Mouse (Mus musculus) ZHBTc4 (cell line): ENCODE results near the gene C730034F03Rik.
A peak's percentile ranks its signal among the peaks of the same experiment; 100 is the strongest.

ENCODE experiments used
- DNase-seq: peaks from one replicate; pipeline ENCODE4 v3.0.0-alpha.2; 2011; ENCODE audit warnings: low read depth, low spot score

Gene C730034F03Rik

DNA sequence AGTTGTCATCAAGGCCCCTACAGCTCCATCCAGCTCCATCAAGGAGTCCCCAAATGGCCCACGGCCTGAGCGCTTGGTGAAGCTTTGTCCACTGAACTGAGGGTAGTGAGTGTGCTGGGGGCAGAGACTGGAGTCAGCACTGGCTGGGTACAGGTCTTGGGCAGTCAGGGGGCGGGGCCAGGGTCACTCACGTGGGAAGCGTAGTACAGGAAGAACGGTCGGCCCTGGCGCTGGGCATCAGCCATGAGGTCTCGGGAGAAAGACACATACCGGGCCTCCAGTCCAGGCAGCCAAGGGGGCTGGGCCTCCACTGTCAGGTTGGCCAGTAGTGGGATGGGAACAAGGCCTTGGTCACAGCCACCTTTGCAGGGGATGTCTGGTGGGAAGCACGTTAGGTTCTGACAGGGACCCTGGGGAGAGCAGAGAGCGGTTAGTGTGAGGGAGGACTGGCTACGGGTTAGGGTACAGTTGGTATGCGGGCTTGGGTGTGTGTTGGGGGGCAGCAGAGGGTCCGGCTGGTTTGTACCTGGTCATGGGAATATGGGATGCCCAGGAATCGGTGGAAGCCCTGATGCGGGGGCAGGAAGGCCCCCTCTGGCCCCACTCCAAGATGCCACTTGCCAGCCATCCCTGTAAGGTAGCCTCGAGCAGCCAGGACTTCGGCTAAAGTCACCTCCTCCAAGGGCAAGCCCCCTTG is 45.4 kb downstream of the C730034F03Rik start:
- no peak for DNase-seq

DNA sequence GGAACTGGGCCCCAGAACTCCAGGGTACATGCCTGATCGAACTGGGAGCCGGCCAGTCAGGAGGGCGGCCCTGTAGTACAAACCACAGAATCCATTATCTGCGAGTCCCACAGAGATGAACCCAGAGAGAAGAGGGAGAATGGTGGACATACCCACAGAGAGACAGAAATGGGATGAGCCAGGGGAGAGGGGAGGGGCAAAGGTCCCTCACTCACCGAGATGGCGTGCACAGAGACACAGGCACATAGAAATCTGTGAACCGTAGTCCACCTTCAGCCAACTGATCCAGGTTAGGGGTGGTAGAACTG is 45.9 kb downstream of the C730034F03Rik start:
- DNase-seq: no peak

DNA sequence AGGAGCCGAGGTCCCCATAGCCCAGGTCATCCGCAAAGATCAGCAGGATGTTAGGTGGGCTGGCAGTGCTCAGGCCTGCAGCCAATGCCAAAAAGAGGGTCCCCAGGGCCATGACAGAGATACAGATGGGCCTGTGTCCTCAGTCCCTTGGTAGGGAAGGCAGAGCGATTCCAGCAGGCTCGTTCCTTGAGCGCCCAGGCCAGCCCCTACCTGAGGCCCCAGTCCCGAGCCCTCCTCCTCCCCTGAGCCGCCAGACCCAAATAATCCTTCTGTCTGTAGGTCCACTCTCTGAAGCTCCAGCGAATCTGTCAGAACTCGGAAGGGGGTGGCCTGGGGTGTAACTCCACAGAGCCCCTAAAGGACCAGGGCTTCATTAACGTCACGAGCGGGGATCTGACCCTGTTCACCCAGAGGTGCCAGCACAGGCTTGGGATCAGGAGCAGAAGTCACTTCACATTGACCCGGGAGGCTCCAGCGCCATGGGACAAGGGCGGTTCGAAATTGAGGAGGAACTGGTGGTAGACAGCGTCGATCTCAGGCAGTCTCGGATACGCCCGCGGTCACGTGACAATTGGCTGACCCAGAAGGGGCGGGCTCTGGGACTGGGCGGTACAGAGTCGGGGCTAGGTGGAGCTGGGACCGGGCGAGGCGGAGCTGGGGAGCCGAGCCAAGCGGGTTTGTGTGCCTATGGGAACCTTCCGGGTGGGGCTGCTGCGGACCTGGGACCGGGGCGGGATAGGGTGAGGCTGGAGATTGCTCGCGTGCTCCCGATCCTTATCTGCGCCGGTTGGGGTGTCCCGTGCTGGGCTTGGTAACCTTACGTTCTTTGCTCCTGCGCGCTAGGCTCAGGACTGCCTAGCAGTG is 46.5 kb downstream of the C730034F03Rik start:
- DNase-seq: peak; percentile 97

DNA sequence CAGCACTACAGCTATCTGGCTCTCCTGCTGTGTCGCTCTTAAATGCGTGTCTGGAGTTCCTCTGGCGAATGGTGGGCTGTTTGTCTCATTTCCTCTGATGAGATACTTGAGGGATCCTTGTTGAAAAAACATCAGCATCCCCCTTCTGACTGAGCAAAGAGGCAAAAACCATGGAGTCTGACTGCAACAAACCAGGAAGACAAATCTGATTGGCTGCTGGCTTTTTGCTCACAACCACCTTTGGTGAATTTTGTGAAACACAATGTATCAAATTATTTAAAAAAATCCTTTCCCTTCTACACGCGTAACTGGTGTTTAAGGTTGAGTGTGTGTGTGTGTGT is 47.1 kb downstream of the C730034F03Rik start:
- DNase-seq: no peak

DNA sequence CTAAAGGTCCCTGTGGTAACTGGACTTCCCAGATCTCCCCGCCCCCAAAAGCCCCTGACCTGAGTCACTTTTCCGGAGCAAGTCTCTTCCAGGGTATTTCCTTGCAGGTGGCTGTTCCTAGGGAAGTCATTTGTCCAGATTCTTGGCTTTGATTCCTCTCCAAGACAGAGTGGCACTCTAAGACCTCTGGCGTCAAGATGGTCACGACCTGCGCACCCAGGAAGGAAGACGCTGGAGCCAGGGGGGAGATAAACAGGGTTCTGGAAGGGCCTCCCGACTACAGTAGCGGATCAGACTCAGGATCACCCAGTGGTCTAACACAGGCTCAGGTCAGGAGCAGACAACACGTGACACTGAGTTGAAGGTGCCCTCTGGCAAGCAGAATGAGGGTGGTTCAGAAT is 47.7 kb downstream of the C730034F03Rik start, which contains the start of gene Arsa:
Gene Arsa, minus strand, starts transcription at position 335 of the 401 bp plus-strand sequence.
- no peak for DNase-seq

DNA sequence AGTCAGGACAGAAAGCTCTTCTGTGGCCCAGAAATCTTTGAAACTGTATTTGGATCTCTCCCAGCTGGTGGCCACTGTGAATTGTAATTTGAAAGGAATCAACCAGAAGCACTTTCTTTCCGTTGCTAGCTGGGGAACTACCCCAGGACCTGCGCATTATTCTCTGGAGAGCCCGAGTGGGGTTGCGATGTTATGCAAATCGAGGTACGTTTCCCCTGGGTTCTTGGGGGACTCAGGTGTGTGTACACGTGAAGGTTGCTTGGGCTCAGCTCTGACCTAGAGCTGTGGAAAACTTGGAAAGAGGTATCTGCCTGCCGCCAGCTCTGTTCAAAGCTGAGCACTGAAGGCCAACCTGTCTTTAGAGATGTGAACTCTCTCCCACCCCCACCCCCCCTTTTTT is 48.4 kb downstream of the C730034F03Rik start:
- no peak for DNase-seq

DNA sequence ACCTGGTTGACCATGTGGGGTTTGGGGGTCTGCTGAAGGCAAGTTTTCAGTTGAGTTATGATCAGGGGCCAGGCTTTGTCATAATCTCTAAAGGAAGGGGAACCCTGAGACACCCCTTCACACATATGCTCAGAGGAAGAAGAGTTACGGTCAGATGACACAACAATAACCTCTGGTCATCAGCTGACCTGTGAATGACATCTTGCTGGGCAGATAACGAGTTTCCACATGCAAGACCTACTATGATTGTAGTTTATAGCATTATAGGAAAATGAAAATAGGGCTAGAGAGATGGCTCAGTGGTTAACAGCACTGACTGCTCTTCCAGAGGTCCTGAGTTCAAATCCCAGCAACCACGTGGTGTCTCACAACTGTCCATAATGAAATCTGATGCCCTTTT is 49.2 kb downstream of the C730034F03Rik start:
- no peak for DNase-seq
